Mouse (Mus musculus) MEL (cell line): ENCODE results near the gene Morc1. TPM values are rescaled to one million over a fixed set of nuclear protein-coding genes. Genes with fewer than 3 reads are reported as not detected.

Experiments
- DNase-seq: peaks from one replicate; pipeline ENCODE4 v3.0.0; 2011; ENCODE audit warnings: low read depth, low spot score
- H3K27ac ChIP-seq: 2 replicates; pipeline ENCODE4 v1.5.1; 2012; ENCODE audit warnings: low read depth, mild to moderate bottlenecking, control low read depth, low read length, moderate library complexity; ENCODE audit not compliant: control insufficient read depth
- H3K27me3 ChIP-seq, 2 experiments: fragments of 150-350 bp in 1 of 2; sonication (generic) in 1 of 2; 2 replicates each; pipeline ENCODE4 v1.6.1; 2012; ENCODE audit warnings: low read length in 2 of 2, mild to moderate bottlenecking in 2 of 2, improper control_type of control experiment in 1 of 2, moderate library complexity in 1 of 2; ENCODE audit not compliant: insufficient read depth in 2 of 2, control insufficient read depth in 1 of 2
- H3K36me3 ChIP-seq, 2 experiments: 2 replicates each; pipeline ENCODE4 v1.6.1; 2012 to 2014; ENCODE audit warnings: low read length in 2 of 2, improper control_type of control experiment in 1 of 2, inconsistent platforms in 1 of 2, mild to moderate bottlenecking in 1 of 2; ENCODE audit not compliant: insufficient read depth in 2 of 2, control insufficient read depth in 1 of 2
- H3K4me1 ChIP-seq, 2 experiments: fragments of 150-350 bp in 1 of 2; sonication (generic) in 1 of 2; 2 replicates each; pipeline ENCODE4 v1.6.1; 2012; ENCODE audit warnings: low read length in 2 of 2, improper control_type of control experiment in 1 of 2, mild to moderate bottlenecking in 1 of 2; ENCODE audit not compliant: insufficient read depth in 2 of 2, control insufficient read depth in 1 of 2
- H3K4me3 ChIP-seq, 2 experiments: fragments of 150-350 bp in 1 of 2; sonication (generic) in 1 of 2; 2 replicates each; pipeline ENCODE4 v1.5.1; 2012; ENCODE audit warnings: low read depth in 2 of 2, low read length in 2 of 2, mild to moderate bottlenecking in 2 of 2, moderate library complexity in 2 of 2, control low read depth in 1 of 2, improper control_type of control experiment in 1 of 2; ENCODE audit not compliant: control insufficient read depth in 1 of 2, insufficient read depth in 1 of 2
- H3K79me2 ChIP-seq: 2 replicates; pipeline ENCODE4 v1.6.1; 2012; ENCODE audit warnings: mild to moderate bottlenecking, low read length, moderate library complexity; ENCODE audit not compliant: control insufficient read depth, poor library complexity, insufficient read depth
- H3K9ac ChIP-seq: 2 replicates; pipeline ENCODE4 v1.6.1; 2012; ENCODE audit warnings: low read depth, mild to moderate bottlenecking, control low read depth, low read length, moderate library complexity; ENCODE audit not compliant: control insufficient read depth, poor library complexity, severe bottlenecking
- H3K9me3 ChIP-seq: fragments of 150-350 bp; sonication (generic); replicated peaks from 2 replicates; pipeline ENCODE4 v1.6.1; 2012; ENCODE audit warnings: mild to moderate bottlenecking, low read length, improper control_type of control experiment, moderate library complexity; ENCODE audit not compliant: insufficient read depth
- CHD1 ChIP-seq: IDR thresholded peaks from 2 replicates; pipeline ENCODE4 v1.6.1; 2012; ENCODE audit warnings: low read depth, mild to moderate bottlenecking, inconsistent platforms, low read length, improper control_type of control experiment
- CHD2 ChIP-seq: IDR thresholded peaks from 2 replicates; pipeline ENCODE4 v1.6.1; 2011; ENCODE audit warnings: low read length, improper control_type of control experiment
- ELF1 ChIP-seq: IDR thresholded peaks from 2 replicates; pipeline ENCODE4 v1.6.1; 2014; ENCODE audit warnings: low read depth, mild to moderate bottlenecking, inconsistent platforms, low read length, improper control_type of control experiment, moderate library complexity
- GATA1 ChIP-seq: IDR thresholded peaks from 2 replicates; pipeline ENCODE4 v1.6.1; 2011; ENCODE audit warnings: low read depth, low read length, improper control_type of control experiment
- HCFC1 ChIP-seq: IDR thresholded peaks from 2 replicates; pipeline ENCODE4 v1.6.1; 2012; ENCODE audit warnings: low read depth, mild to moderate bottlenecking, inconsistent platforms, low read length, improper control_type of control experiment, moderate library complexity
- JUND ChIP-seq: IDR thresholded peaks from 2 replicates; pipeline ENCODE4 v1.6.1; 2011; ENCODE audit warnings: low read depth, mild to moderate bottlenecking, improper control_type of control experiment, low read length
- MXI1 ChIP-seq: IDR thresholded peaks from 2 replicates; pipeline ENCODE4 v1.6.1; 2011; ENCODE audit warnings: mild to moderate bottlenecking, low read depth, low read length, improper control_type of control experiment
- MYB ChIP-seq: IDR thresholded peaks from 2 replicates; pipeline ENCODE4 v1.6.1; 2011; ENCODE audit warnings: mild to moderate bottlenecking, low read depth, low read length, improper control_type of control experiment
- NELFE ChIP-seq: IDR thresholded peaks from 2 replicates; pipeline ENCODE4 v1.6.1; 2011; ENCODE audit warnings: low read depth, low read length, improper control_type of control experiment
- POLR2A ChIP-seq, 2 experiments: IDR thresholded peaks; 2 replicates each; pipeline ENCODE4 v1.6.1; 2011 to 2012; ENCODE audit warnings: low read length in 2 of 2, mild to moderate bottlenecking in 2 of 2, control low read depth in 1 of 2, improper control_type of control experiment in 1 of 2, low read depth in 1 of 2, moderate library complexity in 1 of 2; ENCODE audit not compliant: control insufficient read depth in 1 of 2, insufficient read depth in 1 of 2, poor library complexity in 1 of 2
- POLR2AphosphoS2 ChIP-seq: IDR thresholded peaks from 2 replicates; pipeline ENCODE4 v1.6.1; 2011; ENCODE audit warnings: low read length, improper control_type of control experiment
- POLR2AphosphoS5 ChIP-seq: IDR thresholded peaks from 2 replicates; pipeline ENCODE4 v1.6.1; 2012; ENCODE audit warnings: low read depth, borderline replicate concordance, mild to moderate bottlenecking, inconsistent platforms, low read length, moderate library complexity, mixed read lengths
- RAD21 ChIP-seq: IDR thresholded peaks from 2 replicates; pipeline ENCODE4 v1.6.1; 2011; ENCODE audit warnings: mild to moderate bottlenecking, low read depth, low read length, improper control_type of control experiment
- RCOR1 ChIP-seq: IDR thresholded peaks from 2 replicates; pipeline ENCODE4 v1.6.1; 2012; ENCODE audit warnings: low read depth, mild to moderate bottlenecking, inconsistent platforms, low read length, improper control_type of control experiment
- SIN3A ChIP-seq: IDR thresholded peaks from 2 replicates; pipeline ENCODE4 v1.6.1; 2012; ENCODE audit warnings: low read length, improper control_type of control experiment, inconsistent platforms
- UBTF ChIP-seq: IDR thresholded peaks from 2 replicates; pipeline ENCODE4 v1.6.1; 2012; ENCODE audit warnings: low read depth, mild to moderate bottlenecking, inconsistent platforms, low read length, improper control_type of control experiment, moderate library complexity, borderline replicate concordance; ENCODE audit not compliant: insufficient read depth
- USF1 ChIP-seq: IDR thresholded peaks from 2 replicates; pipeline ENCODE4 v1.6.1; 2014; ENCODE audit warnings: low read depth, mild to moderate bottlenecking, inconsistent platforms, low read length, improper control_type of control experiment, moderate library complexity
- ZC3H11A ChIP-seq: IDR thresholded peaks from 2 replicates; pipeline ENCODE4 v1.6.1; 2012; ENCODE audit warnings: low read depth, mild to moderate bottlenecking, inconsistent platforms, low read length, improper control_type of control experiment
- ZKSCAN1 ChIP-seq: IDR thresholded peaks from 2 replicates; pipeline ENCODE4 v1.6.1; 2012; ENCODE audit warnings: low read depth, mild to moderate bottlenecking, inconsistent platforms, low read length, improper control_type of control experiment, moderate library complexity
- polyA plus RNA-seq, 2 experiments: library from polyadenylated mRNA; stranded (reverse) in 1 of 2; unstranded in 1 of 2; fragments of >175 nt in 1 of 2; fragments of >200 nt in 1 of 2; gene quantifications; 2 replicates each; pipeline versions ENCODE4 v1.2.1 to v1.2.4; 2012; ENCODE audit warnings: low replicate concordance in 2 of 2, low read depth in 1 of 2; ENCODE audit not compliant: insufficient read length in 2 of 2, insufficient read depth in 1 of 2, missing spikeins in 1 of 2
- total RNA-seq: library from RNA; depleted of rRNA; stranded (reverse); fragments of 300-350 nt; gene quantifications from 2 replicates; pipeline ENCODE4 v1.2.3, GENCODE M21; 2012

Gene Morc1
- total and polyA plus RNA-seq, 3 experiments: not detected

DNA sequence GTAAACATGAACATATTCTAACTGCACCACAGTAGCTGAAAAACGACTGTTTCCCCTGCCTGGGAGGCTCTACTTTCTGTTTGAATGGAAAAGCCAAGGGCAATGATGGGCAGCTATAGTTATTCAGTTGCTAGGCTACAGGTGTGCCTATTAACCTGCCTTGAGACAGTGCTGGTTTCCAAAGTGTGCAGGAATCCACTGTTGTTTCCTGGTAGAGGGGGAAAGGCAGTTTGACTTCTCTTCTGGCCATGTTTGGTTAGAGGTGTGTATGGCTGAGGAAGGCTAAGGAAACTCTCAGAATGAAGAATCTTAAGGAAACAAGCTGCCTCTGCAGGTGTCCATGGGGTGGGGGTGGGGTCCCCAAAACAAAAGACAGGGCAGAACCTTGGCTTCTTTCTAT is 179.8 kb downstream of the Morc1 start:
- no peaks in the 10 kb centered on the region for H3K27me3 ChIP-seq
- H3K27ac ChIP-seq: no peak overlapping the region
- DNase-seq: no peak
- no peak overlapping the region for H3K9ac ChIP-seq
- H3K36me3 ChIP-seq: no peaks in the 10 kb centered on the region
- no peak for TF ChIP-seq RAD21
- TF ChIP-seq, all 39 proteins: peak for 0
- Histone ChIP-seq H3K79me2 (no peaks in the 10 kb centered on the region), H3K9me3 (no peaks in the 10 kb centered on the region), H3K4me1 (no peaks in the 10 kb centered on the region), H3K4me3 (no peak overlapping the region)

DNA sequence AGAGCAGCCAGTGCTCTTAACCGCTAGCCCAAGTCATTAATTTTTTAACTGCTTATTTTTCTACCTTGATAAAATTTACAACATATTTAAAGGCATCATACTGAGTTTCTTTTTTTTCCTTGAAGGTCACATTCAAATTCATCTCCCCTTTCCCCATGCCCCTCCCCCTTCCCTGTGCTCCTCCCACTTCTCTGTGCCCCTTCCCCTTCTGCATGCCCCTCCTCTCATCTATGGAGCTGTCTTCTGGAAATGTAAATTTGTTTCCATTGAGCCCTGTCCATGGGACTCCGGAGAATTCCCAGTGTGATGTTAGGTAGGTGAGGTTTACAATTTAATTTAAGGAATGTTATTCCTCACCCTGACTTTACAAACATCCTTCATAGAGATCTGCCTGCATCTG is 180.4 kb downstream of the Morc1 start:
- Histone ChIP-seq H3K4me1 (no peaks in the 10 kb centered on the region), H3K9ac (no peak overlapping the region), H3K79me2 (no peaks in the 10 kb centered on the region)
- no peak for DNase-seq
- TF ChIP-seq ELF1: no peak
- no peak for TF ChIP-seq CHD2
- TF ChIP-seq UBTF: no peak
- TF ChIP-seq RCOR1: no peak
- no peak for TF ChIP-seq POLR2AphosphoS2
- TF ChIP-seq USF1: no peak
- no peak for TF ChIP-seq CHD1
- no peak for TF ChIP-seq POLR2A (IDR thresholded peaks at IDR 0.05; ENCODE audit: control insufficient read depth in 1 of 2, insufficient read depth in 1 of 2, low read depth in 1 of 2, low read length in 2 of 2, poor library complexity in 1 of 2)
- TF ChIP-seq MYB: no peak
- no peak for TF ChIP-seq GATA1
- no peak for TF ChIP-seq RAD21
- TF ChIP-seq JUND: no peak
- TF ChIP-seq HCFC1: no peak
- no peak for TF ChIP-seq SIN3A
- TF ChIP-seq NELFE: no peak
- TF ChIP-seq ZKSCAN1: no peak
- no peak for TF ChIP-seq ZC3H11A
- TF ChIP-seq POLR2AphosphoS5: no peak
- TF ChIP-seq MXI1: no peak
- TF ChIP-seq, all 39 proteins: peak for 0
- Histone ChIP-seq H3K4me3 (no peak overlapping the region), H3K9me3 (no peaks in the 10 kb centered on the region), H3K27me3 (no peaks in the 10 kb centered on the region), H3K27ac (no peak overlapping the region), H3K36me3 (no peaks in the 10 kb centered on the region)
